Comparison of ENCODE assay signal across 8 mouse cellular contexts in genomic region chr12:83072181-83072887, GRCm38 (mm10).
DNase-seq lines count a peak whose midpoint lies in the region; ATAC-seq lines count a peak whose summit lies in the region.

No protein-coding gene starts in this region.

- peak overlapping the region; percentile 68 for H3K27ac ChIP-seq in neural tube, embryonic 13.5 days (replicated peaks)
- peak overlapping the region; percentile 93 for H3K27ac ChIP-seq in heart, embryonic 13.5 days (replicated peaks)

- H3K4me2 ChIP-seq in neural tube, embryonic 13.5 days, result no peak overlapping the region
- peak overlapping the region; percentile 54 for H3K4me2 ChIP-seq in heart, embryonic 13.5 days

- peaks cover 5% of the 10 kb centered on the region; the same call in 1 of the 2 replicates for H3K27me3 ChIP-seq in neural tube, embryonic 13.5 days
- no peaks in the 10 kb centered on the region for H3K27me3 ChIP-seq in heart, embryonic 13.5 days (replicated peaks)

- H3K4me1 ChIP-seq in neural tube, embryonic 13.5 days (replicated peaks), result peaks cover 30% of the 10 kb centered on the region
- peaks cover 72% of the 10 kb centered on the region for H3K4me1 ChIP-seq in heart, embryonic 13.5 days

- WGBS in neural tube, embryonic 13.5 days, result 40% methylated on average over 3 of the region's 3 CpGs
- 4% methylated on average over 3 of the region's 3 CpGs for WGBS in heart, embryonic 13.5 days

- ATAC-seq in neural tube, embryonic 13.5 days (ENCODE audit: low read depth), result no peak
- peak; percentile 16; the same call in 1 of the 2 replicates for ATAC-seq in heart, embryonic 13.5 days (ENCODE audit: extremely low read depth, insufficient number of reproducible peaks, low FRiP score, low TSS enrichment)

- H3K9ac ChIP-seq in neural tube, embryonic 13.5 days, result no peak overlapping the region
- peak overlapping the region; percentile 54; the same call in 1 of the 2 replicates for H3K9ac ChIP-seq in heart, embryonic 13.5 days

- no peaks in the 10 kb centered on the region for H3K36me3 ChIP-seq in neural tube, embryonic 13.5 days
- H3K36me3 ChIP-seq in heart, embryonic 13.5 days, result no peaks in the 10 kb centered on the region

- no peak for DNase-seq in neural tube, embryonic 10.5 days (ENCODE audit: extremely low spot score, low spot score)
- DNase-seq in cerebellum, postnatal 10 days, result peak; percentile 46 to 67
- peak; percentile 26 for DNase-seq in lung, postnatal 36 days
- no peak for DNase-seq in right cerebral cortex, postnatal 4 days
- no peak for DNase-seq in ovary, postnatal 10 days (ENCODE audit: low spot score)
- DNase-seq in right cerebral cortex, adult 18-20 months, result no peak

- no peaks in the 10 kb centered on the region for H3K9me3 ChIP-seq in neural tube, embryonic 13.5 days
- H3K9me3 ChIP-seq in heart, embryonic 13.5 days, result no peaks in the 10 kb centered on the region

- H3K4me3 ChIP-seq in neural tube, embryonic 13.5 days, result no peak overlapping the region
- peak overlapping the region; percentile 1; the same call in 1 of the 2 replicates for H3K4me3 ChIP-seq in heart, embryonic 13.5 days

Comparison
In these comparisons a context has a peak if more than half of its experiments do, and no peak if none do; other contexts are left out.
1. DNase-seq: peak in cerebellum, postnatal 10 days (2 of 2) and lung, postnatal 36 days (single experiment); none in neural tube, embryonic 10.5 days (single experiment), right cerebral cortex, postnatal 4 days (single experiment), ovary, postnatal 10 days (single experiment) and right cerebral cortex, adult 18-20 months (single experiment).